Mouse (Mus musculus): ENCODE measurements around the gene Rnf31. TPM values are rescaled to one million over a fixed set of nuclear protein-coding genes. Genes with fewer than 3 reads are reported as not detected.

Gene Rnf31
- total RNA-seq, 2 experiments from 2014 or later: 19.8 to 21.9 TPM

DNA sequence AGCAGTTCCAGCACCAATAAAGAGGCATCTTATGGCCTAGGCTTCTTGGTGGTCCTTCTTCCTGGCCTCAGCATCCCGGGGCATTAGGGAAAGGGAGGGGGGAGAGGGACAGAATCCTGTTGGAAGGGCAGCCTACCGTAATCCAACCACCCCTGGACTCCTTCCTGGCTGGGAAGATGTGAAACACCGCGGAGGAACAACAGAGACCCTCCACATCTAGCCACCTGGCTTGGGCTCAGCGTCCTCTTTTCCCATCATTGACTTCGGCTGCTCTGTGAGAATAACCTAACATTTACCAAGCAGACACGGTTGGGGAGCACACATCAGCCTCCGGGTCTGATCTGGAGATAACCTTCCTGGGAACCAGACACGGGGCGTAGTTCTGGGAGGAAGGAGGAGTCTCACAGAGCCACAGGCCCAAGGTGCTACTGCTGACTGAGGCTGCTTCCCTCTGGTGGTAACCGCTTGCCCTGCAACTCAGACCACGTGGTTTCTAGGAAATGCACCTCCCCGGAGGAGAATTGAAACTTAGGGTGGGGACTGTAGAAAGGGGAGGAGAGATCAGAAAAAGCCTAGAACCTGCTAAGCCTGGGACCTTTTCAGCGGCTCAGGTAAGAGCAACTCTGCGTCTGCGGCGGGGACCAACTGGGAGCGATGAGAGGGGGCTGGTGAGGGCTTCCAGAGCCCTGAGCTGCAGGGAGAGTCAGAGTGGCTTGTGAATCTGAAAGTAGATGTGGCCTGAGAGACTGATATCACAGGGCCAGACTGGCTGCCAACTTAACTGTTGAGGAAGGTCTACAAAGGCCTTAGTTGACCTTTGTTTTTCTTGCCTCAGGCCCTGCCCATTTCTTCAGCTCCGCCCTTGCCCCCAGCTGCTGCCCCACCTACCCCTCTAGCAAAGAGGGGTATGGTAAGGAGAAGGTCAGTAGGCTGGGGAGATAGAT lies 12.4 kb downstream of the Rnf31 start:
- peak; percentile 93 for ATAC-seq (replicated peaks; ENCODE audit: poor library complexity, severe bottlenecking)

- ATAC-seq (replicated peaks; ENCODE audit: poor library complexity, severe bottlenecking): 0 out of 2 replicates have a peak, but pooled peaks have one; percentile 7
These were observed 13.3 kb downstream of the Rnf31 start for GRCm38 (mm10) chr14:55604823-55605222.

DNA sequence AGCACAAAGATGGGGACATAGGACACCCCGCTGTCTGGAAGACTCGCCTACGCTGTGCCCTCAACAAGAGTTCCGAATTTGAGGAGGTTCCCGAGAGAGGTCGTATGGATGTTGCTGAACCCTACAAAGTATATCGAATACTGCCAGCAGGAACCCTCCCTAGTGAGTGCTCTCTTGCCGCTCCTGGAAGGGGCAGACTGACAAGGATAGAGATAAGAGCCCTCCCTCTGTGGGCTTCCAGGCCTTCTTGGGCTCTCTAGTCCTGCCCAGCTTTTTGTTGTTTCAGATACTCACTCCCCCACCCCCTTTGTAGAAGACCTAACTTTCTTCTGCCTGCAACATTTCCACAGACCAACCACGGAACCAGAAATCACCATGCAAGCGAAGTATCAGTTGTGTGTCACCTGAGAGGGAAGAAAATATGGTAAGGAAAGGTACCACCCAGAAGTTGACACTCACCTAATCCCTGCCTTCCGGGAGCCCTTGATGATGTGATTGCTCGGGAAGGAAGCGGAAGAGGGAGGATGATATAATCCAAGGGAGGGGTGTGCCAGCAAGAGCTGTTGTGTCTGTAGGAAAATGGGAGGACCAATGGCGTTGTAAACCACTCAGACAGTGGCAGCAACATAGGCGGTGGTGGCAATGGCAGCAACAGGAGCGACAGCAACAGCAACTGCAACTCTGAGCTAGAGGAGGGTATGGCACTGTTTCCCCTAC lies 14.4 kb downstream of the Rnf31 start:
- ATAC-seq (replicated peaks; ENCODE audit: poor library complexity, severe bottlenecking): no peak

DNA sequence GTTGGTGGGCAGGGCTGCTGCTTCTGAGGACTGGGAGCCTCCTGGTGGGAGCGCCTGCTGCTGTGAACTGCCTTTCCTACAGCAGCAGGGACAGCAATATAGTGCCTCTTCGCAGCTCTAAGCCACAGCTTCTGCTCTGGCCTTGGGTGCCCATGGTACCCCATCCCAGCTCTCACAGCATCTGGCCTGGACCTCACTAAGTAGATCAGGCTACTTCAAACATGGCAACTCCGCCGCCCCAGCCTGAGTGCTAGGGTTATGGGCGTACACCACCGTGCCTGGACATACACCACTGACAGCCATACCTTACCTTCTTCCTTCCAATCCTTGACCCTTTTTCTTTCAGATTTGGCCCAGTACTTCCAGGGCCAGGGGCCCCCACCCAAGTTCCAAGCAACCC lies 16.8 kb downstream of the Rnf31 start:
- no peak for ATAC-seq (replicated peaks; ENCODE audit: poor library complexity, severe bottlenecking)

- no peak for ATAC-seq (replicated peaks; ENCODE audit: poor library complexity, severe bottlenecking)
These were observed 21.8 kb downstream of the Rnf31 start for GRCm38 (mm10) chr14:55613346-55613745.

DNA sequence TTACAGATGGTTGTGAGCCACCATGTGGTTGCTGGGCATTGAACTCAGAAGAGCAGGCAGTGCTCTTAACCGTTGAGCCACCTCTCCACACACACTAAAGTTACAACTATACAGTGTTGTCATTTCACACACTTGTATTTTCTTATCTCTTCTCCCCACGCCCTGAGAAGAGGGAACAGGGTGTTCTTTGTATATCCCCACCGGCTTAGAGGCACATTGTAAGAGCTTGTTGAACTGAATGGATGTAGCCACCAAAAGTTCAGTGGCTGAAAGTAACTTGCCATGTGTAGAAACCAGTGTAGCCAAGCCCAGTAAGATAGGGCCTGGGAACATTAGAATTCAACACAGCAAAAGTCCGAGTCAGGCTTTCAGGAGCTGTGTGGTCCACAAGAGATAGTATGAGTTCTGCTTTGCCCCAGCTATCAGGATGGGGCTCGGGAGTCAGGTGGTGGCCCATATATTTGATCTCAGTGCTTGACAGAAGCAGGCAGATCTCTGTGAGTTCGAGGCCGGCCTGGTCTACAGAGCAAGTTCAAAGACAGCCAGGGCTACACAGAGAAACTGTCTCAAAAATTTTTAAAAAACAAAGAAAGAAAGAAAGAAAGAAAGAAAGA lies 23.2 kb downstream of the Rnf31 start:
- ATAC-seq (replicated peaks; ENCODE audit: poor library complexity, severe bottlenecking): no peak

GRCm38 (mm10) chr14:55615876-55616275 lies 24.4 kb downstream of the Rnf31 start:
- no peak for ATAC-seq (replicated peaks; ENCODE audit: poor library complexity, severe bottlenecking)

DNA sequence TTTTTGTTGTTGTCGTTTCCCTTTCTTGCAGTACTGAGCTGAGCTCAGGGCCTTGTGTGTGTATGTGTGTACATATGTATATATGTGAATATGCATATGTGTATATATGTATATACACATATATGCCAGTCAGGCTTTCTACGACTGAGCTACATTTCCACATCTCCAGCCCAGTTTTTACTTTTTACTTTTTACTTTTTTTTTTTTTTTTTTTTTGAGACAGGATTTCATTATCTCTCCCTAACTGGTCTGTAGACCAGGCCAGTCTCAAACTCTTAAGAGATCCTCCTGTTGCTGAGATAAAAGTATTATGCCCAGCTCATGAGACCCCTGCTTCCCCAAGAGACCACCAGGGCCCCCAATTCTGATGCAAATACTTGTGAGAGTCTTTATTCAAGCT lies 25.3 kb downstream of the Rnf31 start:
- no peak for ATAC-seq (replicated peaks; ENCODE audit: poor library complexity, severe bottlenecking)

DNA sequence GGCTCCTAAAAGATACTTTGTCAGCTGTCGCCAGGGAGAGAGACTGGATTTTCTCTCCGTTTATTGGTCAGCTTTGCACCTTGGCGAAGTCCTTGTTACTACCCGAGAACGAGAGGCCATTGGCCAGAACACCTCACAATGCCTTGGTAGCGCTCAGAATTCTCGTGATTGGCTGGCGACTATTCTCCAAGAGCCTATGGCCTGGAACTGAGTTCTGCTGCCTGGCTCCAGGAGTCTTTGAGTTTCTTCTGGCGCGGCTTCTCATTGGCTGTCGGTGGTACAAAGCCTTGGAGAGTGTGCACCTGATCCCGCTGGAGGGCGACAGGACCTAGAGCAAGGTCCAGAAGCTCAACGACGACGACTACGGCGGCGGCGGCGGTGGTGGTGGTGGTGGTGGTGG lies 26.3 kb downstream of the Rnf31 start, which contains the start of gene Rec8:
Gene Rec8, plus strand, starts transcription at position 216 of the 400 bp plus-strand sequence.
- peak; percentile 75 for ATAC-seq (replicated peaks; ENCODE audit: poor library complexity, severe bottlenecking)

- ATAC-seq (replicated peaks; ENCODE audit: poor library complexity, severe bottlenecking): peak; percentile 33
These were observed 27.1 kb downstream of the Rnf31 start for GRCm38 (mm10) chr14:55618486-55619195.

GRCm38 (mm10) chr14:55628077-55628827 lies 36.7 kb downstream of the Rnf31 start:
- ATAC-seq (replicated peaks; ENCODE audit: poor library complexity, severe bottlenecking): no peak

DNA sequence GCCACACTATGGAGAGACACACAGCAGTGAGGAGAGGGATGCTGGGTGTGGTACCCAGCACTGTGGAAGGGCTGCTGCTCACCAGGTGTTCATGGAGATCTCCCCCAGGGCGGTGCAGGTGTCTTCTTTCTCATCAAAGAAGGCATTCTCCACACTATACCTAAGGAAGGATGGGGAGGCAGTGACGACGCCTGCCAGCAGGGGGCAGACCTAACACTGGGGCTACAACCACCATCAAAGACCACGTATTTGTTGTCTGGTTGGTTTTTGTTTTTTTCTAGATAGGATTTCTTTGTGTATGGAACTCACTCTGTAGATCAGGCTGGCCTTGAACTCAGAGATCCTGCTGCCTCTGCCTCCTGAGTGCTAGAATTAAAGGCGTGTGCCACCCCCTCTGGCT lies 37.8 kb downstream of the Rnf31 start:
- ATAC-seq (replicated peaks; ENCODE audit: poor library complexity, severe bottlenecking): peak; percentile 68

DNA sequence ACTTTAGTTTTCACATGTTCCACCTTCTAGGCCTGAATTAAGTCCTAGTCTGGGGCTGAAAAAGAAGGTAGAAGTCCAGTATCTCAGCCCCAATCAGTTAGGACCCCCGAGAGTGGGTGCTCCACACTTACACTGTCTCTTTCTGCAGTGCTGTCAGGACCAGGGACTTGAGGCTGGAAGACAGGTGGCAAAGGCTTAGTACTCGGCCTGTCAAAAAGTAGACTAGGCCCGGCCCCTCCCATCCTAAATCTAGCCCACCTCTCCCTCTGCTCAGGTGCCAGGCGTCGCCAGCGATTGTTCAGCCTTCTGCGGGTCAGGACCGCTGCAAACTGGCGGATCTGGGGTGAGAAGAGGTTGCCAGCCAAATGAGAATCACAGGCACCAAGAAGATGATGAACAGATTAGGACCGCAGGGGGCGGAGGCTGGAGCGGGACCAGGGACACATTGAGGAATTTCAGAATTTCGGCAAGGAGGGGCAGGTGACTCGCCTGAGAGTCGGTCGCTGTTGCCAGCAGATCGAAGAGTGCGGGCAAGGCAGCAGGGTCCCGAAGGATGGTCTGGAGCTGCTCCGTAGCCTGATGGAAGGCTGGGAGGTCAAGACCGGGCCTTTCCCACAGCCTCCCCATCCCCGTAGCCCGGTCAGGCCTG lies 43.5 kb downstream of the Rnf31 start:
- no peak; the same call in 1 of the 2 replicates for ATAC-seq (replicated peaks; ENCODE audit: poor library complexity, severe bottlenecking)

- peak; percentile 95 for ATAC-seq (replicated peaks; ENCODE audit: poor library complexity, severe bottlenecking)
These were observed 44.1 kb downstream of the Rnf31 start, which contains the start of gene Ipo4 for GRCm38 (mm10) chr14:55635523-55636007. Gene Ipo4, minus strand, starts transcription at chr14:55635957.

DNA sequence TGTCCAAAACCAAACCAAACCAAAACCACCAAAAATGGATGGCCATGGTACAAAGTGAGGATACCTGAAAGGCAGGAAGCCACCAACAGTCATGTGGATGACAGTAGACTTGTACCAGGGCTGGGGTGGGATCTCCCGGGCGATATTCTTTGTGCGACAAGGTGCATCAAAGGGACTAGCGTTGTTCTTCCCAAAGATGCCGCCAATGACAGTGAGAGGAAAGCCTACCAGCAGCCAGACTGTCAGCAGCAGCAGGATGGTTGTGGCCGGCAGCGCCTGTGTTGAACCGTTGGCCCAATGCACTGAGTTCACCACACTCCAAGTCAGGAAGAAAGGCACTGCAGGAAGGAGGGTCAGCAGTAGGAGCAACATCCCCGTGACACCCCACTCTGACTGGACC lies 46.3 kb downstream of the Rnf31 start, which contains the start of gene Gm49378:
Gene Gm49378, minus strand, starts transcription at position 101 of the 400 bp plus-strand sequence.
- ATAC-seq (replicated peaks; ENCODE audit: poor library complexity, severe bottlenecking): no peak

DNA sequence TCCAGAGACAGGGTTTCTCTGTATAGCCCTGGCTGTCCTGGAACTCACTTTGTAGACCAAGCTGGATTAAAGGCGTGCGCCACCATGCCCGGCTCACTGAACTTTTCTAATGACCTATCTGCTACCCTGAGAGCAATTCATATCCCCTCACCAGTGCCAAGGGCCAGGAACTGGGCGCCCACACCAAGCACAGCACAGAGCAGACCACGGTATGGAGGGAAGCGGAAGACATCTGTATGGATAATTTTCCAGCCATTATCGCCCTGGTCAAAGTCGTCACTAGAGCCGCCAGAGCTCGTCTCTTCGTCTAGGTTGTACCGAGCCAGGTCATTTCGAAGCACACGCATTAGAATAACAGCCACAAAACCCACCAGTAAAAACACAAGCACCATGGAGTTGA lies 49.3 kb downstream of the Rnf31 start:
- no peak for ATAC-seq (replicated peaks; ENCODE audit: poor library complexity, severe bottlenecking)

GRCm38 (mm10) chr14:55641291-55641690 lies 49.8 kb downstream of the Rnf31 start:
- no peak for ATAC-seq (replicated peaks; ENCODE audit: poor library complexity, severe bottlenecking)

DNA sequence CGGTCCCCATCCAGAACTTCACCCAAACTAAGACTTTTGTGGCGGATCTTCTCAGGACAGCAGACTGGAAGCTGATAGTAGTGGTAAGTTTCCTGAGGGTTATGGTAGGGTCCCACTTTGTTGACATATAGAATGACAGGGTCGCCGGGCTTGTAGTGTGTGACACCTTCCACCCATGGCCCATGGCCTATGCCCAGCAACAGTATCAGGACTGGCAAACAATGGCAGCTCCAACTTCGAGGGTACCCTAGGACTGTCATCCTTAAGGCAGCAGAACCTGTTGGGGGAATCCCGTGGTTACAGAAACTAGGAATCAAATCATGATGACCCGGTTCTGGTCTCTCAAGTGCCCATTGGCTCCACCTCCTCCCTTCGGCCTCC lies 51.2 kb downstream of the Rnf31 start:
- ATAC-seq (replicated peaks; ENCODE audit: poor library complexity, severe bottlenecking): no peak

All from granulocyte monocyte progenitor cell, adult 5-6 weeks (primary cell).